Mouse (Mus musculus): Measurements from ENCODE around the gene Ddx23.

DNA sequence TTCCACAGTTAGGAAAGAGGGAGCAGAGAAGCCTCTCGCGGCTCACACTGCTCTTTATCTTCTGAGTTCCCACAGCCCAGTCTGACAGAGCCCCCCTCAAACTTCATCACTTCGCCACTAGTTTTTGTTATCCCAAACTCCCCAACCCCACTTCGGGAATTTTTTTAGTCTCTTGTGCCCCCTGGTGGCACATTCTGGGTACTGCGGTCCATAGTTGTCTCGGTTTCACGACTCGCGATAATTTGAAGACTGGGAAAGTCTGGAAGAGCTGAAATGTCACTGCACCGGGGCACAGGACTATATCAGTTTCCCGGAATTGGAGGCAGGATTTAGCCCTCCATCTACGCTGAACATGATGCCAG, 45.5 kb downstream of the Ddx23 start:
- TF ChIP-seq GATA1 (IDR thresholded peaks at IDR 0.05; ENCODE audit: low read depth, low read length) (no peak; the same call in 1 of the 2 replicates), CTCF (IDR thresholded peaks at IDR 0.05 in 2 of 3, conservative IDR thresholded peaks at IDR 0.05 in 1 of 3; ENCODE audit: control insufficient read depth in 1 of 3, insufficient read depth in 1 of 3, low read depth in 2 of 3, low read length in 3 of 3, poor library complexity in 1 of 3, severe bottlenecking in 1 of 3) (peak in 2 of 3 experiments; percentile 87 to 92; a peak in 5 of 6 replicates), MAX (IDR thresholded peaks at IDR 0.05; ENCODE audit: low read length) (no peak; the same call in 1 of the 2 replicates), POLR2A (IDR thresholded peaks at IDR 0.05; ENCODE audit: control insufficient read depth in 1 of 2, insufficient read depth in 1 of 2, low read depth in 1 of 2, low read length in 2 of 2, poor library complexity in 1 of 2) (no peak), POLR2AphosphoS2 (IDR thresholded peaks at IDR 0.05; ENCODE audit: low read length) (no peak), CHD2 (IDR thresholded peaks at IDR 0.05; ENCODE audit: low read length) (peak; percentile 87), EP300 (IDR thresholded peaks at IDR 0.05; ENCODE audit: low read depth in 1 of 2, low read length in 2 of 2) (no peak), USF1 (IDR thresholded peaks at IDR 0.05; ENCODE audit: low read depth, low read length) (no peak), POLR2AphosphoS5 (IDR thresholded peaks at IDR 0.05; ENCODE audit: borderline replicate concordance, low read depth, low read length) (no peak), MAFK (IDR thresholded peaks at IDR 0.05; ENCODE audit: borderline replicate concordance, low read depth, low read length) (no peak), MAZ (IDR thresholded peaks at IDR 0.05; ENCODE audit: low read depth, low read length) (no peak; the same call in 1 of the 2 replicates), NRF1 (IDR thresholded peaks at IDR 0.05; ENCODE audit: insufficient read depth, low read depth, low read length, poor library complexity, severe bottlenecking) (no peak), ZC3H11A (IDR thresholded peaks at IDR 0.05; ENCODE audit: low read depth, low read length) (peak; percentile 100)

Data from MEL (cell line).